ENCODE assay signal across 20 mouse cellular contexts in genomic region chr5:148363441-148364113, GRCm38 (mm10). TPM values are rescaled to one million over a fixed set of nuclear protein-coding genes. Genes with fewer than 3 reads are reported as not detected.
DNase-seq lines count a peak whose midpoint lies in the region; ATAC-seq and TF ChIP-seq lines count a peak whose summit lies in the region.
"Had no signal": no experiment of that assay in that cellular context is flagged by ENCODE, and none has a peak within 500 bp of the region (broad histone marks: within the 10 kb centered on the region; RNA-seq: fewer than 3 reads in every experiment).

No protein-coding gene starts in this region.

- no peaks in the 10 kb centered on the region for H3K36me3 ChIP-seq in lung, embryonic 14.5 days (ENCODE audit: insufficient read depth)
- peaks cover 35% of the 10 kb centered on the region for H3K36me3 ChIP-seq in E14TG2a.4 (ENCODE audit: insufficient read depth, low read length)
- H3K36me3 ChIP-seq: embryonic facial prominence, embryonic 12.5 days; limb, embryonic 12.5 days; midbrain, embryonic 15.5 days had no signal

- H3K9me3 ChIP-seq in lung, embryonic 14.5 days (ENCODE audit: low read depth, low read length): no peaks in the 10 kb centered on the region
- H3K9me3 ChIP-seq in E14TG2a.4 (ENCODE audit: low read length): no peaks in the 10 kb centered on the region
- H3K9me3 ChIP-seq: embryonic facial prominence, embryonic 12.5 days; intestine, embryonic 15.5 days; limb, embryonic 12.5 days; midbrain, embryonic 15.5 days had no signal

- peak; percentile 81 for DNase-seq in lung, embryonic 14.5 days
- DNase-seq in lung, postnatal 25 days (ENCODE audit: low spot score): no peak
- DNase-seq in 416B (ENCODE audit: low read depth): peak; percentile 49
- no peak for DNase-seq in gastrocnemius, postnatal 4 days (ENCODE audit: low spot score in 2 of 2)
- no peak for DNase-seq in cerebellum, postnatal 4 days (ENCODE audit: low spot score in 2 of 2)
- DNase-seq: adrenal gland, adult 8-10 months; cerebellum, adult 18-20 months; gastrocnemius, adult 2 months; heart, adult 2 months; heart, postnatal 14 days; kidney, postnatal 14 days; right cerebral cortex, postnatal 14 days had no signal

- H3K9ac ChIP-seq in lung, embryonic 14.5 days: no peak overlapping the region
- H3K9ac ChIP-seq: embryonic facial prominence, embryonic 12.5 days; hindbrain, embryonic 14.5 days; intestine, embryonic 15.5 days; limb, embryonic 12.5 days; midbrain, embryonic 15.5 days had no signal

- WGBS in lung, embryonic 14.5 days: 69% methylated on average over 22 of the region's 22 CpGs

- peak; percentile 42; the same call in 1 of the 2 replicates for ATAC-seq in lung, embryonic 14.5 days (ENCODE audit: insufficient read depth)
- ATAC-seq in erythroid progenitor cell, adult 5-6 weeks (replicated peaks; ENCODE audit: low FRiP score, poor library complexity, severe bottlenecking): 0 out of 2 replicates have a peak, but pooled peaks have one; percentile 20
- ATAC-seq: CD4-positive, CD25-positive, alpha-beta regulatory T cell, adult 4 months; intestine, embryonic 15.5 days; midbrain, embryonic 15.5 days had no signal

- H3K4me1 ChIP-seq in lung, embryonic 14.5 days (ENCODE audit: insufficient read depth): peaks cover 13% of the 10 kb centered on the region
- peaks cover 84% of the 10 kb centered on the region for H3K4me1 ChIP-seq in E14TG2a.4 (replicated peaks; ENCODE audit: low read depth, low read length)
- H3K4me1 ChIP-seq: midbrain, embryonic 15.5 days had no signal

- H3K27ac ChIP-seq in lung, embryonic 14.5 days (ENCODE audit: low read depth): no peak overlapping the region
- H3K27ac ChIP-seq: embryonic facial prominence, embryonic 12.5 days; gastrocnemius, adult 2 months; heart, adult 2 months; hindbrain, embryonic 14.5 days; intestine, embryonic 15.5 days; limb, embryonic 12.5 days; midbrain, embryonic 15.5 days had no signal

- no peaks in the 10 kb centered on the region for H3K27me3 ChIP-seq in lung, embryonic 14.5 days (ENCODE audit: insufficient read depth, low read length)
- no peaks in the 10 kb centered on the region for H3K27me3 ChIP-seq in E14TG2a.4 (ENCODE audit: insufficient read depth, low read length)
- H3K27me3 ChIP-seq: embryonic facial prominence, embryonic 12.5 days; intestine, embryonic 15.5 days; limb, embryonic 12.5 days; midbrain, embryonic 15.5 days had no signal

- H3K4me2 ChIP-seq in lung, embryonic 14.5 days: no peak overlapping the region
- H3K4me2 ChIP-seq: embryonic facial prominence, embryonic 12.5 days; hindbrain, embryonic 14.5 days; intestine, embryonic 15.5 days; limb, embryonic 12.5 days; midbrain, embryonic 15.5 days had no signal

- no peak overlapping the region for H3K4me3 ChIP-seq in lung, embryonic 14.5 days (ENCODE audit: low read depth, low read length)
- 0 out of 2 replicates have a peak overlapping the region, but pooled peaks have one; percentile 13 for H3K4me3 ChIP-seq in E14TG2a.4 (replicated peaks; ENCODE audit: low read length)
- H3K4me3 ChIP-seq: embryonic facial prominence, embryonic 12.5 days; gastrocnemius, adult 2 months; heart, adult 2 months; intestine, embryonic 15.5 days; limb, embryonic 12.5 days; midbrain, embryonic 15.5 days had no signal

- no peak for TF ChIP-seq CTCF in lung, embryonic 14.5 days (IDR thresholded peaks at IDR 0.05; ENCODE audit: low read depth)
- TF ChIP-seq CTCF in E14TG2a.4 (conservative IDR thresholded peaks at IDR 0.05; ENCODE audit: low read length): no peak

RNA-seq across cellular contexts. Expression of gene Slc7a1, which starts 36.1 kb away (rescaled TPM):
- 28.9 and 31.3 TPM in 2 replicates for polyA plus RNA-seq in lung, embryonic 14.5 days (2014; fragmentation: Nextera tagmentation; extraction: Ambion mirVana)
- 72.5 and 73.9 TPM in 2 replicates for total RNA-seq in erythroid progenitor cell, adult 5-6 weeks (2015; ENCODE audit: low replicate concordance)
- total RNA-seq in erythroid progenitor cell, adult 5-6 weeks (2017; ENCODE audit: low replicate concordance): 50.8 and 66.6 TPM in 2 replicates
- 10 to 100 TPM; 16.9 to 17.2 TPM for total RNA-seq in gastrocnemius, postnatal 4 days (2021)

Comparison
In these comparisons a context has a peak if more than half of its experiments do, and no peak if none do; other contexts are left out.
1. DNase-seq: peak in lung, embryonic 14.5 days (single experiment) and 416B (single experiment); none in lung, postnatal 25 days (single experiment), gastrocnemius, postnatal 4 days (0 of 2) and cerebellum, postnatal 4 days (0 of 2).